Mouse (Mus musculus): ENCODE results near the gene S1pr5.

DNA sequence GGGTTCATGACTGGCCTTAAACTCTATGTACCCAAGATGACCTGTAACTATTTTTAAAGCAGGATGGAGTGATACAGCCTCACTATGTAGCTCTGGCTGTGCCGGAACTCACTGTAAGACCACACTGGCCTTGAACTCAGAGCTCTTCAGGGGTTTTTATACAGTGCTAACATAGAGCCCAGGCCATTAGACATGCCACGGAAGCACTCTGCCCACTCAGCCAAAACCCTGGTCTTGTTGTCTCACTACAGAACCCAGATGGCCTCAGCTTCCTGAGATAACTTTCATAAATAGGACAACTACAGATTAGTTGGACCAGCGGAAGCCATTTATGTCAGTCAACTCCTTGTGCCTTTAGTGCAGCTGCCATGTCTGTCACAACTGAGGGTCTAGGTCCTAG is 26.1 kb upstream of the S1pr5 start:
- no peak for TF ChIP-seq CTCF (IDR thresholded peaks at IDR 0.05 in 2 of 3, conservative IDR thresholded peaks at IDR 0.05 in 1 of 3; ENCODE audit: control insufficient read depth in 1 of 3, insufficient read depth in 1 of 3, low read depth in 2 of 3, low read length in 3 of 3, poor library complexity in 1 of 3, severe bottlenecking in 1 of 3)
- no peak; the same call in 1 of the 2 replicates for TF ChIP-seq POLR2AphosphoS2 (IDR thresholded peaks at IDR 0.05; ENCODE audit: low read length)
- TF ChIP-seq KAT2A (conservative IDR thresholded peaks at IDR 0.05; ENCODE audit: low read depth, low read length): no peak
- no peak for TF ChIP-seq MYB (IDR thresholded peaks at IDR 0.05; ENCODE audit: low read depth, low read length)
- TF ChIP-seq POLR2A (IDR thresholded peaks at IDR 0.05; ENCODE audit: control insufficient read depth in 1 of 2, insufficient read depth in 1 of 2, low read depth in 1 of 2, low read length in 2 of 2, poor library complexity in 1 of 2): no peak
- no peak for TF ChIP-seq TCF12 (IDR thresholded peaks at IDR 0.05; ENCODE audit: low read depth, low read length)
- no peak for TF ChIP-seq ZKSCAN1 (IDR thresholded peaks at IDR 0.05; ENCODE audit: low read depth, low read length)
- TF ChIP-seq HCFC1 (IDR thresholded peaks at IDR 0.05; ENCODE audit: low read depth, low read length): no peak
- TF ChIP-seq CHD1 (IDR thresholded peaks at IDR 0.05; ENCODE audit: low read depth, low read length): no peak
- TF ChIP-seq ZMIZ1 (IDR thresholded peaks at IDR 0.05; ENCODE audit: low read depth, low read length): no peak
- TF ChIP-seq NRF1 (IDR thresholded peaks at IDR 0.05; ENCODE audit: insufficient read depth, low read depth, low read length, poor library complexity, severe bottlenecking): no peak
- no peak for TF ChIP-seq MAX (IDR thresholded peaks at IDR 0.05; ENCODE audit: low read length)
- no peak for TF ChIP-seq ELF1 (IDR thresholded peaks at IDR 0.05; ENCODE audit: low read depth, low read length)
- no peak for TF ChIP-seq UBTF (IDR thresholded peaks at IDR 0.05; ENCODE audit: borderline replicate concordance, insufficient read depth, low read depth, low read length)

Measured in MEL (cell line).